Mouse (Mus musculus) brain, adult 2 months (tissue): ENCODE results near the gene Uqcc2.

ENCODE experiments used
- DNase-seq: peaks from one replicate; pipeline ENCODE4 v3.0.0; 2011; ENCODE audit warnings: low read depth, low spot score

Gene Uqcc2

DNA sequence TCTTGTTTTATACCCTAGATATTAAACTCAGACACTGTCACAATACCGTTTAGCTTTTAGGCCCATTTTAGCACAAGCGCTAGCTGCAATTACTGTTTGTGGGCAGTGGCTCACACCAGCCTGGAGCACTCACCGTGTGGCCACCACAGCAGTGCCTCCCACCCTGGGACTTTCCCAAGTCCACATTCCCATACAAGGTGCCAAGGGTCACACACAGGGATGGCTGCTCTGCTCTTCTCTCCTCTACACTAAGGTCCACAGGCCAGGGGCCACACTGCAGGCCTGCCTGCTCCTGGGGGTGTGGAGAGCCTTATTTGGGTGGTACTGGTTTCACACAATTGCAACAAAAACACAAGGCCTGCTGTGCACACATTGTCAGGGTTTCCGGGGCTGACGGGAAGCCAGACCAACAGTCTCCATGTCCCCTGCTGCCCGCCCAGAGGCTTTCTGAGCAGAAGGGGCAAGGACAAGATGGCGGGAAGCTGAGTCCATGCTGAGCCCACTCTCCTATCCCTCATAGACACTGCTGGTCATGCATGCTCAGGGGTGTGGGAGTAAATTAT lies 9.8 kb downstream of the Uqcc2 start:
- no peak for DNase-seq

- no peak for DNase-seq
These were observed 10.6 kb downstream of the Uqcc2 start for GRCm38 (mm10) chr17:27123103-27123502.

GRCm38 (mm10) chr17:27122701-27123100 lies 11.0 kb downstream of the Uqcc2 start:
- peak; percentile 67 for DNase-seq

DNA sequence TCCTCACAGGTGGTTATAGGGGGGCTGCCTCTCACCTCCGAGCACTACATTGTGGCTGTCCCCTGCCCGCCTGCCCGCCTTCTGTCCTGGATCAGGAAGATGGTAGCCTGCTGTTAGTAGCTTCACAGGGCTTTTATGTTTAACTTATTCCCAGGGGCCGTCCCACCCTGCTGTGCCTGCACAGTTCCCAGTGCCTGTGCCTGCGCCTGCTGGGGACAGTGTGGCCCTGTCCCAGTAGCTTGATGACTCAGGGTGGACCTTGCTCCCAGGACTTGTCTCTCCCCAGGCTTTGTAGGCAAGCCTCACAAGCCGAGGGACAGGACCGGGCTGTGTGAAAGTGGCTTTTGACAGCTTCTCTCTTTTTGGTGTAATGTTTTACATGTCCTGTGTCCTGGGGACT lies 11.9 kb downstream of the Uqcc2 start:
- DNase-seq, result no peak

DNA sequence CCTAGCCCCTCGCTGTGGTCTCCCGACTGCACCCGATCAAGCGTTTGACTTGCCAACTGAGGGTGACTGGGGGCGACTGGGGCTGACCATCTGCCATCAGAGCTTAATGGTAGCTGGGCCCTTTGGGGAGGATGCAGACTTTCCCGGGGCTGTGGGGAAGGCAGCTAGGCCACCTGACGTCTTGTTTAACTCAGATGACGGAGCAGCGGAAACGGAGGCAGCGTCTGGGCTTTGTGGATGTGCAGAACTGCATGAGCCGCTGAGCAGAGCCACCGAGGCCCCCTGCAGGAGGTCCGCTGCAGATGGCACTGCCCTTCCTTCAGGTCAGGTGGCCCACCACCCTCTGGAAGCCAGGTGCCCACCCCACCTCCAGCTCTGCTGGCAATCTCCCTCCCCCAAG lies 12.4 kb downstream of the Uqcc2 start:
- peak; percentile 66 for DNase-seq

DNA sequence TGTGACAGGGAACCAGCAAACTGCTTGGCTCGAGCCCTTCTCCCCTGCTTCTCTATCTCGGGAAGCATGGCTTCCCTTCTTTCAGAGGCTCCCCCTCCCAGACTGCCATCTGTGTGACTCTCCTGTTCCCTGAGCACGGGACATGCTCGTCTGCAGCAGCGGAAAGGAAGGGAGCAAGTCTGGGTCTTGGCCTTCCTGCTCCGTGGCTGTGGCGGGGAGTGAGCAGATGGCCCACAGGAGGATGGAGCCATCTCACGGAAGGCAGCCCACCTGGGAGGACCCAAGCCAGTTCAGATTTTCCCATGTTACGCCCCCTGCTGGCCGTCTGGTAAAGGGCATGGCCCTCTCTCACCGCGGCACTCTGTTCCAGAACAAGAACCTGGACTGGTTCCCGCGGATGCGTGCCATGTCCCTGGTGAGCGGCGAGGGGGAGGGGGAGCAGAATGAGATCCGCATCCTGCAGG lies 13.1 kb downstream of the Uqcc2 start:
- peak; percentile 97 for DNase-seq

DNA sequence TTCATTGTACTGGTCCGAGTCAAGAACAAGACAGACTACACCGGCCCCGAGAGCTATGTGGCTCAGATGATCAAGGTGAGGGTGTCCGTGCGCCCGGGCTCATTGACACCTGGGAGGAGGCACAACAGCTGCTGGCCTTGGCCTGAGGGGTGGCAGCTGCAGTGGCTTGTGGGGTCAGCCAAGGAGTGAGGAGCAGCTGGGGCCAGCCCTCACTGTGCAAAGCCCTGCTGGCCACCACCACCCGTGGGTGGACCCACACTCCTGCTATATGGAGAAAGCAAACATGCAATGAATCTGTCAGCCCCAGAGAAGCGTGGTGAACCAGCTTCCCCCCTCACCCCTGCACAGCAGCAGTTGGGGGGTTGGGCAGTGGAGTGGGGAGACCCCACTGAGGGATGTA lies 13.8 kb downstream of the Uqcc2 start:
- no peak for DNase-seq

DNA sequence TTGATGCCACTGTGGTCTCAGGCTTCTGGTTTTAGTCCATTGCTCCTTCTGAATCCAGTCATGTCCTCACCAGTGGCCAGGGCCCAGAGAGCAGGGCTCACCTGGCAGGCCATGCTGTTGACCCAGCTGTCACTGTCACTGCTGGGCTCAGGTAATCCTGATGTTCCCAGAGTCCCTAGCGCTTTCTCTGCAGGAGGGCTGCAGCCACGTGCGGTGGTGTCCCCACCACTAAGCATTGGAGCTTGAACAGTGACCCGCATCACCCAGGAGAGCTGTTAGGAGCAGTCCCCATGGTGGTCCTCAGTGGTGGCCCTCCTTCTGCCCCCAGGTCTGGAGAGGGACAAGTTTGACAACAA lies 14.2 kb downstream of the Uqcc2 start:
- DNase-seq, result no peak

- DNase-seq, result no peak
These were observed 14.8 kb downstream of the Uqcc2 start for GRCm38 (mm10) chr17:27118676-27119539.

- DNase-seq, result no peak
These were observed 23.6 kb downstream of the Uqcc2 start for GRCm38 (mm10) chr17:27110072-27110471.

DNA sequence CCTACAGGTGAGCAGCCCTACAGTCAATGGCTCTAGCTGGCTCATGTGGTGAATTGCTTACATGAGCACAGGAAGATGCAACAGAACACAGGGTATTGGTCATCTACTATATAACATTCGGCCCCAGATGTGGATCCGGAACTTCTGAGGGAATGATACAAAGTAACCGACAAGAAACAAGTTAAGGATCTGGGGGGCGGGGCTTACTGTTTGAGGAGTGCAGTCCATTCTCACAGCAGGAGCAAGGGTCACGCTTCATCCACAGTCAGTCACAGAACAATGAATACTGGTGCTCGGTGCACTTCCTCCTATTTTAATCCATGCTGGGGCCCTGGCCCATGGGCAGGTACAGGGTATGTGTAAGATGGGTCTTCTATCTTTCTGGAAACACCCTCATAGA lies 25.8 kb downstream of the Uqcc2 start:
- no peak for DNase-seq

DNA sequence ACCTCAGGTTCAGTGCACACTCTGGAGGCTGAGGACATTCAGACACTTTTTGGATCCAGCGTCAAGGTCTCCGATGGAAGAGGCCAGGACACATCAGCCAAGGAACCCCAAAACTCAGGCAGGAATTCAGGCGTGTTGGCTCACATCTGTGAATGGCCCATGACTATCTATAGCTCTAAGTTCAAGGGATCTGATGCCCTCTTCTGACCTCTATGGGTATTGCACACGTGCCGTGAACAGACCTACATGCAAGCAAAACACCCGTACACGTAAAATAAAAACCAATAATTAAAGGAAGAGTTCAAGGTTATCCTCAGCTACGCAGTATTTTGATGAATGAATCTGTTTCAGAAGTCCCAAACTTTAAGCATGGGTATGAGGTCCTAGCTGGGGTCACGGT lies 27.0 kb downstream of the Uqcc2 start:
- DNase-seq, result peak; percentile 55

GRCm38 (mm10) chr17:27105698-27106470 lies 27.8 kb downstream of the Uqcc2 start:
- DNase-seq, result no peak

DNA sequence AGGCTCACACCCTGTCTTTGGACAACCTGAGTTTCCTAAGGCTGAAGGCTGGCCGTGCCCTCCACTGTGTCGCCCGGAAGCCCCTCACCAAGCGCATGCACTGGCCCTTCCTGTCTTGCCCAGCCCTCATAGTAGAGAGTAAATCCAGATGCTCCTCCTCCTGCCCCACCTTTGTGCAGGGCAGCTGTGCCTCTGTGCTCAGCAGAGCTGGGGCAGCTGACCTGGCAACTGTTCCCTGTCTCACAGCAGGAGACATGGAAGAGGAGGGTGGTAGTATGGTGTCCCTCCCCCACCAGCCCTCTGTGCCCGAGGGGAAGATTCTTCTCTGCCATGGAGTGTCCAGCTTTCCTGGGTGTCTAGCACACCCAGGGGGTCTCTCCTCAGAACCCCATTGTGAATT lies 32.0 kb downstream of the Uqcc2 start:
- no peak for DNase-seq

DNA sequence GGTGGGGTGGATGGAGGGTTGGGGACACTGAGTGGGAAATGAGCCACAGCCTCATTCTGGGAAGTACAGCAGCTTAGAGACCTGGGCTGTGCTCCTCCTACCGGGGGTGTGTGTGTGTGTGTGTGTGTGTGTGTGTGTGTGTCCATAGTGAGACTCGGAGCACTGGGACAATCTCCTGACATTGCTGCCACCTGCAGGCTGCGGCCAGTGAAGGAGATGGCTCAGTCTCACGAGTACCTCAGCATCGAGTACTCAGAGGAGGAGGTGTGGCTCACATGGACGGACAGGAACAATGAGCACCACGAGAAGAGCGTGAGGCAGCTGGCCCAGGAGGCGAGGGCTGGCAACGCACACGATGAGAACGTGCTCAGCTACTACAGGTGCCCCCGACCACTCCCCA lies 38.0 kb downstream of the Uqcc2 start:
- peak; percentile 80 for DNase-seq

DNA sequence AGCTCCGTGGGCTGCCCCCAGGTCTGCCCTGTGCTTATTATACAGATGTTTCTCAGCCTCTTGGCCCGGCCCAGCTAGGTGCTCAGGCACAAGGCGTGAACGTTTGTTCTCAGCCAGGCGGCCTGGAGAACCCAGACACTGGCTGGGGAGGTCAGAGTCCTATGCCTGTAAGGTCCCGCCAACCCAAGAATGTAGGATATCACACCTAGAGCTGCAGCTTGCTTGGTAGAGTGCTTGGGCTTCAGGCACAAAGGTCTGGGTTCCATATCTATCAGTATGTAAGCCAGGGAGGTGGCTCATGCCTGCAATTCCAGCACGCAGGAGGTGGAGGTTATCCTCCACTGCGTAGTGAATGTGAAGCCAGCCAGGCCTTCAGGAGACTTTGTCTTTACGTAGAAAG lies 43.6 kb downstream of the Uqcc2 start:
- DNase-seq, result no peak

GRCm38 (mm10) chr17:27087426-27087825 lies 46.3 kb downstream of the Uqcc2 start:
- no peak for DNase-seq

- peak; percentile 41 for DNase-seq
These were observed 48.0 kb downstream of the Uqcc2 start for GRCm38 (mm10) chr17:27085676-27086075.

GRCm38 (mm10) chr17:27083601-27084000 lies 50.1 kb downstream of the Uqcc2 start:
- DNase-seq, result no peak

DNA sequence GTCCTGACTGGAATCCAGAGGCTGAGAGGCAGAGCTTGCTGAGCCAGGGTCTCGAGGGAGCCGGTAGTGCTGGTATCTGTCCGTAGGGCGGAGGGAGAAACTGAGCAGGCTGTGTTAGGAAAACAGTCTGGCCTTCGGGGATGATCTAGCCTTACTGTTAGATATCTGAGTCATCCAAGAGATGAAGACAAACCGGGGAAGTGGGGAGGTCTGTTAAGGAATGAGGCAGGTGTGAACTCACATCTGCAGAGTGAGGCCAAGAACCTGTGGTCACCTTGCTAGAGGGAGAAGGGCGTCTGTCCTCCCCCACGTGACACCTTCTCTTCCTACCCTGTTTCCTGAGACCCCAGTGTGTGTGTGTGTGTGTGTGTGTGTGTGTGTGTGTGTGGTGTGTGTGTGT lies 50.9 kb downstream of the Uqcc2 start:
- DNase-seq, result no peak

DNA sequence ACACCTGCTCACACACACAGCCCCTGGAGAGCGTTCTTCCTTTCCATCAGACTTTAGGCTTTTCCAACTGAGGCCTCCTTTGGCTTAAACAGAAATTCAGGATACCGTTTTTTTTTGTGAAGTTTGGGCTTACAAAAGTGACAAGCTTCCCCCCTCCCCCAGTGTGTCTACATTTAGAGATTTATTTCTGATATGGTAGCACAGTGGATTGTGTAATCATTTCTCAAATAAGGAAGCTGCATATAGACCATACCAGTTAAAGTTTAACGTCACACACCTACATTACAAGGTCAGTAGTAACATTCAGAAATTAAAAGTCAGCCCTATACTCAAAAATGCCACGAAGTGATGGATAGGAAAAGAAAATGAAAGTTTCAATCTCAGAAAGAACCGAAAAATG lies 51.8 kb downstream of the Uqcc2 start:
- no peak for DNase-seq

DNA sequence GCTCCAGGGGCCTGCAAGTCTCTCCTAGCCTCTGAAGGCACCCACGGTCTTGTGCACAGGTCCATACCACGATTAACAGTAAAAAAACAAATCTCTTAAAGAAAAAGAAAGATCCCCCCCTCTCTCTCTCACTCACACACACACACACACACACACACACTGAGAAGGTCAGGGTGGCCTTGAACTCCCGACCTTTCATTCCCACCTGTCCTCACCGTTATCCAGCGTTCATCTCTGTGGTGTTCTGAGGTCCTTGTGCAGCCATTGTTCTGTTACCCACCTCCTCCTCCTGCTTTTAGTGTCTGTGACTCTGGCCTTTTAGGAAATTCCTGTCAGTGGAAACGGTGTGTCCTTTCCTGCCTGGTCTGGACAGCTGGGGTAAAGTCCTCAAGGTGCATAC lies 55.2 kb downstream of the Uqcc2 start:
- no peak for DNase-seq

DNA sequence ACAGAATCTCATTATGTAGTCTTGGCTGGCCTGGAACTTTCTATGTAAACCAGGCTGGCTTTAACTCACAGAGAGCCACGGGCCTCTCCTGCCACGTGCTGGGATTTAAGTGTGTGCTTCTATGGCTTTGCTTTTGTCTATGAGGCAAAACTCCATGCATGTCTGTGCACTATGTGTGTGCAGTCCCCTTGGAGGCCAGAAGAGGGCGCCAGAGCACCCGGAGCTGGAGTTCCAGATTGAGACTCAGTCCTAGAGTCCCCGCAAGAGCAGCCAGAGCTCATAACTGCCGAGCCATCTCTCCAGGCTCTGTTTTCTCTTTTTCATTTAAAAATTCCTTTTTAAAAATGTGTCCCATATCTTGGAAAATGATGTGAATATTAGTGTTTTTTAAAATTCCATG lies 55.8 kb downstream of the Uqcc2 start:
- no peak for DNase-seq
